Mouse (Mus musculus): ENCODE measurements around the gene Npc2.

DNA sequence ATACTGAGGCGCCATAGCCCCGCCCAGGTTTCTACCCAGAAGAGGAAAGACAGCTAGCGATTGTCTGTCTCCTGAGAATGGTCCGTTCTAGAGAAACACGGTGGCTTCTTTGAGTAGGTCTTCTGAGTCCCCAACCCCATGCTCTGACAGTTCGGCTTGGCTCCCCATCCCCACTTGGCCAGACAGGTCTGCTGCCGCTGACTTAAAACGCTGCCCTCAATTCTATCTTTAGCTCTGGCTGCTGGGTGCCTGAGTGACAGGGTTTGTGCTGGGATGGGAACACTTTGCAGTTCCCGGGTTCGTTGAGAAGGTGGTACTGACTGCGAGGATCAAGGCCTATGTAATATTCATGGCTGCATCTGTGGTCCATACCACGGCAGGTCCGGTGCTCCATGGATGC, 39.6 kb downstream of the Npc2 start:
- TF ChIP-seq CTCF (IDR thresholded peaks at IDR 0.05; ENCODE audit: low read depth) (no peak), EP300 (IDR thresholded peaks at IDR 0.05; ENCODE audit: low read depth) (no peak)
